Mouse (Mus musculus): Measurements from ENCODE around the gene Vmn1r173. TPM values are rescaled to one million over a fixed set of nuclear protein-coding genes. Genes with fewer than 3 reads are reported as not detected.
"Not testable (repeated sequence)": the region's sequence is repeated elsewhere in the genome, so short reads cannot be mapped to it uniquely, and the experiment has no call there.

The Vmn1r173 gene
- total RNA-seq (2022), result not detected

- not testable (repeated sequence) for DNase-seq (ENCODE audit: low spot score in 2 of 2)
These were observed at the start of gene Vmn1r173 for GRCm38 (mm10) chr7:23700403-23700802. Gene Vmn1r173, plus strand, starts transcription at chr7:23700703.

GRCm38 (mm10) chr7:23658016-23658415, 42.5 kb upstream of the Vmn1r173 start, which contains the start of gene Vmn1r172:
Gene Vmn1r172, plus strand, starts transcription at chr7:23658316.
- DNase-seq (ENCODE audit: low spot score in 2 of 2), result no peak

GRCm38 (mm10) chr7:23751970-23752369, 51.5 kb downstream of the Vmn1r173 start, which contains the start of gene Vmn1r174:
Gene Vmn1r174, plus strand, starts transcription at chr7:23752270.
- not testable (repeated sequence) for DNase-seq (ENCODE audit: low spot score in 2 of 2)

Other genes with a start within 250 kb of the Vmn1r173 start
- not detected for gene Vmn1r167, start 193.5 kb upstream of the Vmn1r173 start, total RNA-seq (2022)
- gene Vmn1r168, start 161.0 kb upstream of the Vmn1r173 start, total RNA-seq (2022), result not detected
- not detected for gene Vmn1r169, start 125.2 kb upstream of the Vmn1r173 start, total RNA-seq (2022)
- gene Vmn1r170, start 94.5 kb upstream of the Vmn1r173 start, total RNA-seq (2022), result not detected
- not detected for gene Vmn1r171, start 70.0 kb upstream of the Vmn1r173 start, total RNA-seq (2022)
- gene Vmn1r172, start 42.4 kb upstream of the Vmn1r173 start, total RNA-seq (2022), result not detected
- gene Vmn1r174, start 51.6 kb downstream of the Vmn1r173 start, total RNA-seq (2022), result not detected
- not detected for gene Vmn1r175, start 109.9 kb downstream of the Vmn1r173 start, total RNA-seq (2022)
- not detected for gene Vmn1r176, start 136.7 kb downstream of the Vmn1r173 start, total RNA-seq (2022)
- not detected for gene Vmn1r177, start 165.7 kb downstream of the Vmn1r173 start, total RNA-seq (2022)
- gene Vmn1r178, start 191.3 kb downstream of the Vmn1r173 start, total RNA-seq (2022), result not detected
- gene Vmn1r179, start 226.3 kb downstream of the Vmn1r173 start, total RNA-seq (2022), result not detected
- gene Vmn1r180, start 249.9 kb downstream of the Vmn1r173 start, total RNA-seq (2022), result not detected

All from gastrocnemius, adult 8-10 months (tissue).